Mouse (Mus musculus) right cerebral cortex, postnatal 14 days (tissue): ENCODE measurements around the gene Inf2.

ENCODE experiments used
- DNase-seq: peaks from one replicate; pipeline ENCODE4 v3.0.0; 2022

The Inf2 gene

GRCm38 (mm10) chr12:112588426-112589256 lies at the start of gene Inf2:
Gene Inf2, plus strand, starts transcription at chr12:112588784.
- peak; percentile 79 for DNase-seq

GRCm38 (mm10) chr12:112539466-112539965 lies 49.1 kb upstream of the Inf2 start:
- DNase-seq: no peak

- DNase-seq: no peak
Observed at GRCm38 (mm10) chr12:112540321-112540720, 48.3 kb upstream of the Inf2 start.

- no peak for DNase-seq
Observed at GRCm38 (mm10) chr12:112541483-112542091, 47.0 kb upstream of the Inf2 start.

- no peak for DNase-seq
Observed at GRCm38 (mm10) chr12:112542257-112542919, 46.2 kb upstream of the Inf2 start.

GRCm38 (mm10) chr12:112542920-112543300 lies 45.7 kb upstream of the Inf2 start:
- peak; percentile 96 for DNase-seq

GRCm38 (mm10) chr12:112543941-112544340 lies 44.6 kb upstream of the Inf2 start:
- no peak for DNase-seq

GRCm38 (mm10) chr12:112544946-112545701 lies 43.5 kb upstream of the Inf2 start:
- no peak for DNase-seq

GRCm38 (mm10) chr12:112546110-112546509 lies 42.5 kb upstream of the Inf2 start:
- DNase-seq: no peak

GRCm38 (mm10) chr12:112549287-112549686 lies 39.3 kb upstream of the Inf2 start:
- no peak for DNase-seq

GRCm38 (mm10) chr12:112551861-112552375 lies 36.7 kb upstream of the Inf2 start:
- peak; percentile 75 for DNase-seq

GRCm38 (mm10) chr12:112552520-112552919 lies 36.1 kb upstream of the Inf2 start:
- no peak for DNase-seq

GRCm38 (mm10) chr12:112554900-112555299 lies 33.7 kb upstream of the Inf2 start:
- no peak for DNase-seq

GRCm38 (mm10) chr12:112556531-112557060 lies 32.0 kb upstream of the Inf2 start:
- DNase-seq: no peak

GRCm38 (mm10) chr12:112557219-112557618 lies 31.4 kb upstream of the Inf2 start:
- no peak for DNase-seq

GRCm38 (mm10) chr12:112559231-112559630 lies 29.4 kb upstream of the Inf2 start:
- DNase-seq: no peak

GRCm38 (mm10) chr12:112559671-112560070 lies 28.9 kb upstream of the Inf2 start:
- no peak for DNase-seq

GRCm38 (mm10) chr12:112560176-112560797 lies 28.3 kb upstream of the Inf2 start:
- no peak for DNase-seq

- no peak for DNase-seq
Observed at GRCm38 (mm10) chr12:112561163-112561562, 27.4 kb upstream of the Inf2 start.

- no peak for DNase-seq
Observed at GRCm38 (mm10) chr12:112562462-112562861, 26.1 kb upstream of the Inf2 start.

- no peak for DNase-seq
Observed at GRCm38 (mm10) chr12:112563011-112563410, 25.6 kb upstream of the Inf2 start.

GRCm38 (mm10) chr12:112570160-112570559 lies 18.4 kb upstream of the Inf2 start:
- no peak for DNase-seq
